Mouse (Mus musculus) left cerebral cortex, adult 9 months (tissue): Measurements from ENCODE around the gene Olfr116.

Experiments used
- DNase-seq, 2 experiments: peaks; one replicate each; pipeline ENCODE4 v3.0.0; 2022; ENCODE audit warnings: low spot score in 2 of 2

Gene Olfr116

GRCm38 (mm10) chr17:37627009-37627408 is at the start of gene Olfr116, which contains the start of gene Olfr115:
Gene Olfr116, minus strand, starts transcription at chr17:37627199.
Gene Olfr115, minus strand, starts transcription at chr17:37627109.
- no peak for DNase-seq

- no peak for DNase-seq
These were observed 39.7 kb upstream of the Olfr116 start, which contains the start of gene Olfr118 for GRCm38 (mm10) chr17:37666688-37667087. Gene Olfr118, plus strand, starts transcription at chr17:37666988.

GRCm38 (mm10) chr17:37663682-37664081 is 36.7 kb upstream of the Olfr116 start, which contains the start of gene Olfr117:
Gene Olfr117, minus strand, starts transcription at chr17:37663782.
- DNase-seq, result no peak

GRCm38 (mm10) chr17:37592643-37593042 is 34.4 kb downstream of the Olfr116 start, which contains the start of gene Olfr114:
Gene Olfr114, minus strand, starts transcription at chr17:37592743.
- no peak for DNase-seq

GRCm38 (mm10) chr17:37577563-37577962 is 49.4 kb downstream of the Olfr116 start, which contains the start of gene Olfr113:
Gene Olfr113, minus strand, starts transcription at chr17:37577663.
- no peak for DNase-seq
